Mouse (Mus musculus): ENCODE data around the gene Adgrf5.
A peak's percentile ranks its signal among the peaks of the same experiment; 100 is the strongest.
"Not testable (repeated sequence)": the region's sequence is repeated elsewhere in the genome, so short reads cannot be mapped to it uniquely, and the experiment has no call there.

Gene Adgrf5

DNA sequence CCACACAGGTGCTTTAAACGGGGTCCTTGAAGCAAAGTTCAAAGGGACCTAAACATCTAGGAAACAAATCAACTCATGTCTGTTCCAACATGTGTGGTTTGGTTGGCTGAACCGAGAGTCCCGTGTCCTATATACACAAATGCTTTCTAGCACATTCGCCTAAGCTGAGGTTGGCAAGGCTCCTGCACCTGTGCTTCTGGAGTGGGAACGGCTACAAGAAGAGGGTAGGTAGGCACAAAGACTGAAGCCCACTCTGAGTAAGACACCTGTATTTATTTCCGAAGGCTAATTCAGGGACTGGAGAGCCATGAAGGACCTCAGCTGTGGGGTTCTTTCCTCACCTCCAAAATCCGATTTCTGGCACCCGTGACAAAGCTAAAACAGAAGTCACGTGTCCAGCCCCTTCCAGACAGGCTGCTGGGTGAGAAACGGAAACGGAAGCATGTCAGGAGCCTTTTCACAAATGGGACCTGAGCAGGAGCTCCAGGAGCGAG, 99.5 kb downstream of the Adgrf5 start:
- DNase-seq (ENCODE audit: extremely low spot score, low spot score) = peak; percentile 21

DNA sequence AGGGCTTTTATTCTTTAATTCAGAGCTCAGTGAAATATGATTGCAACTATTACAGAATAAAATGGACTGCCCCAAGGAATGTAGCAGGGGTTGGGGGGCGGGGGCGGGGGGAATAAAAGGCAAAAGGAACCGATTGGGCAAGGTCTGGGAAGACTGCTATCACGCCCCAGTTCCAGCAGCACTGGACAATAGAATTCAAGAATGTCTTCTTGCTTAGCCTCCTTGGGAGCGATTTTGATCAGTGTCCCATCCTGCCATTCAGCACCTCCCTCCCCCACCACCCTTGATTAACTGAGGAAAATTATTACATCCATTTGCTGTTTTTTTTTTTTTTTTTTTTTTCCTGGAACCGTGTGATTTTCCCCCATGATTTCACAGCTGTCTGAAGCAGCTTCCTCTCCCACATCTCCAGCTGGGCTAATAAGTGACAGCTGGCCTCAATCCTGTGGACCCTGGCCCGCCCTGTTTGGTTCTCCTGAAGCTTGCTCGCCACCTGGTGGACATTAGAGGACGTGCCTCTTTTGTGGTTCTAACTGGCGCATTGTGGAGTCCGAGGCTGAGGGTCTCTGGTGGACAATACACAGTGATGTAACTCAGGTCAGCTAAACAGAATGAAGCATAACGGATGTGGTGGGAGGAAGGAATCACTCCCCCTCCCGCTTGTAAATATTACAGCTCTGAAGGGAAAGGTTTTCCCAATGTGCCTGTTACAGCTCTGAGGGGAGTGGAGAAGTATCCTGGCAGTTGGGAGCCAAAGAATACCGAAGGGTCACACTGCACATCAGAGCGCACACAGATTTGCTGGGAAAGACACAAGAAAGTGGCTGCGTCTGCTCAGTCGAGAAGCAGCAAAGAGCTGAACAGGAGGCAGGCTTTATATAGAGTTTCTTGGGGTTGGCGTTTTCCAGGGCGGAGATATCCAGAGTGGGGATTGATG, 100.3 kb downstream of the Adgrf5 start:
- DNase-seq (ENCODE audit: extremely low spot score, low spot score) = peak; percentile 86

DNA sequence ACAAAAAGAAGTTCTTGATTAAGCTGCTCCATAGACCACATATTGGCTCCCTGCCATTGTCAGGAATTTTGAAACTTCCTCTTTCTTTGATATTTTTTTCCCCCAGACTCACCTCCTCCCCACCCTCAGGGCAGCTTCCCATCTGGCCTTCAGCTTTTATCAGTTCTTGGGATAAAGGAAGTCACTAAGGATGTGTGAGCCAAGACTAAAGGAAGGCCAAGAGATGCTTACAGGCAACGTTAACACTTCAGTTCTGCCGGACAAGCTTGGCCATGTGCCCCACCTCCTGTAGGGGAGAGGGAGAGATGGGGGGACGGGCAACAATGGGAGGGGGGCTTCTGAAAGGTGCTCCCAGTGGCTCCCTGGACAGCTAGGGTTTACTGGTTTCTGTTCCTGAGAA, 109.8 kb downstream of the Adgrf5 start:
- DNase-seq (ENCODE audit: extremely low spot score, low spot score) = no peak

DNA sequence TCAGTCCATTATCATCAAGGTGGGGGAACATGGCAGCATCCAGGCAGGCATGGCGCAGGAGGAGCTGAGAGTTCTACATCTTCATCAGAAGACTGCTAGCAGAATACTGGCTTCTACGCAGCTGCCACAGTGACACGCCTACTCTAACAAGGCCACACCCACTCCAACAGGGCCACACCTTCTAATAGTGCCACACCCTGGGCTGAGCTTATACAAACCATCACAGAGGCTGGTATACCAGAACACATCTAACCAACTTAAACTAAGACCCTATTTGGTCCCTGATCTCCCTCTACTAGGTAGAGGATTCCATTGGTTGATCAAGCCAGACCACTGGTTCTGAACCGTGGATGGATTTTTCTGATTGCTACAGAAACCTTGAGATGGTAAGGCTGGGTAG, 112.3 kb downstream of the Adgrf5 start:
- DNase-seq (ENCODE audit: extremely low spot score, low spot score) = no peak

DNA sequence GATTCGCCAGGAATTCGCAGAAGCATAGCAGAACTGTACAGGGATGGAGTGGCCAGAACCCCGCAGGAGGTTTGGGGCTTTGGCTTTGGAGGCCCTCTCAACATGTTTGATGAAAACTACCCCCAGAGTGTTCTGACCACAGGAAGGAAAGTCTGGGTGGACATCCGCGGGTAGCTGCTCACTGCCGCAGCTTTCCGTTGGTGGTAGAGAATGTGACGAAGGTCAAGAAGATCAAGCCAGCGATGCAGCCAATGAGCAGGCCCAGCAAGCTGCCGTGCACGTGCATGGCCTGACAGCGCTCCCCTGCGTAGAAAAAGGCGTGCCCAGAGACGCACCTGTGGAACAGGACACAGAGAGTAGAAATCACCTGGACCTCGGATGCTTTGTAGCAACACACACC, 114.5 kb downstream of the Adgrf5 start:
- no peak for DNase-seq (ENCODE audit: extremely low spot score, low spot score)

DNA sequence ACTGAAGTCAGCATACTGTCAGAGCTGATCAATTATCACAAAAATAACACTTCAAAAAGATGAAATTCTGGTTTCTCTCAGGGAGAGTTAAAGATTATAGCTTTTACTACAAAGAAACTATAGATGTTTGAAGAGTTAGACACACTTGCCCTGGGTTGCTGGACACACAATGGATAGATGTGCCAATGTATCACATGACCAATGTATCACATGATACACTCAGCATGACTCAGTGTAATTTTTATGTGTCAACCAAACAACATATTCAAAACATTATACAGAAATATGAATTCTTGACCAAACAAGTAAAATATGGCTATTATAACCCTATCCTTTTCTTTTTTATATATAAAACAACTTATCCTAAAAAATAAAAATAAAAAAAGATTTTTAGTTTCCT, 117.4 kb downstream of the Adgrf5 start:
- DNase-seq (ENCODE audit: extremely low spot score, low spot score) = no peak

DNA sequence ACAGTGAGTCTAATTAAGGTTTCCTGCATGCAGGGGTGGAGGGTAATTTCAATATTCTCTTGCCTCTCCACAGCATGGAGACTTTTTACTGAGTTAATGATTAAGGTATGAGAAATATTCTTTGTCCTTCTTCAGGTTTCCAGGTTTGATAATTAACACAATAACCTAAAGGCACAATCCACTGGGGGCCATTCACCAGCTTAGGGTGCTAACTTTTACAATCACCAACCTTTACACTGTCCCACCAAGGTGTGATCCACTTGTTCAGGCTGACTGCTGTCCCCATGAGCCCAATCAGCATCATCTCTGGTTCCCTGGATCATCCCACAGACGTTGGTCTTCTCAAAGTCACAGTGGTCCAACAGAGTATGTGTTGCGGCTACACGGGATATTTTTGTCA, 125.7 kb downstream of the Adgrf5 start:
- no peak for DNase-seq (ENCODE audit: extremely low spot score, low spot score)

DNA sequence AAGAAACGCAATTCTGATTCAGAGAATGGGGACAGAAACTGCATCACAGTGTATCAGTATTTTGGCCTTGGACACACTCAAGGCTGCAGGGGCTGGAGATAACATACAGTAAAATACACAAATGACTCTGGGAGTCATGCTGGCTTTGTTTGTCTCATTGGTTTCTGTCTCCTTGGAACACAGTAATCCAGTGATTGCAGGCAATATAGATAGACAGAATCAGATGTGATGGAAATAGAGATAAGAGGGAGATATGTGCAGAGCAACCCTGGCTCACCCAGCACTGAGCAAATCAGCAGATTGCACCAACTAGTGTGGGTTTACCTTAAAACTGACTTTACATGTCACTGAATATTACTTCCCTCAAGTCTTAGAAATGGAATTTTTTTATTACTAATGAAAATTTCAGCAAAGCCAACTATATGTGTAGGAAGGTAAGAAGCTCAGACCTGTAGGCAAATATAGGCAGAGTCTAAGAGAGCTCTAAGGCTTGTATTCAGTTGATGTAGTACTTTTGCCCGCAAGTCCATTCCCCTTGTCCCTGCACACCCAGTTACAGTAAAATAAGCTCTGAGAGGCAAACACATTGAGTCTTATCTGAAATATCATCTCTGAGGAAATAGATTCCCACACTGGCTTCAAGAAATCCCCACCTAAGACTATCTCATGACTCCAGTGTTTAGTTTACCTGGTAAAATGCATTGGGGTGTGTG, 128.3 kb downstream of the Adgrf5 start:
- DNase-seq (ENCODE audit: extremely low spot score, low spot score) = no peak

DNA sequence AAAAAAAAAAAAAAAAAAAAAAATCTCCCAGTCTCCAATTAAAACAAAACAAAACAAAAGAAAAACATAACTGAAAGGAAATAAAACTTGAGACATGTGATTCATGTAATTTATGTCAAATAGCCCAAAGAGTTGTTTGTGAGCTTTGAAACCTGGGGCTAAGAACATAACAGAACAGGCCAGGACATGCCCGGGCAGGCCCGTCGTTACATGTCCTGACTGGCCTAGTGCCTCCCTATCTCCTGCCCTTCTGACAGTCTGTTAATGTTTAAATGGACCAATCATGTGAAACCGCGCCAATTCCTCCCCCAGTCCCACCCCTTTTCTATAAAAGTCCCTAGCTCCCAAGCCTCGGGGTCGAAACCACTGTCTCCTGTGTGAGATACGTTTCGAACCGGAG, 130.1 kb downstream of the Adgrf5 start:
- DNase-seq (ENCODE audit: extremely low spot score, low spot score) = not testable (repeated sequence)

DNA sequence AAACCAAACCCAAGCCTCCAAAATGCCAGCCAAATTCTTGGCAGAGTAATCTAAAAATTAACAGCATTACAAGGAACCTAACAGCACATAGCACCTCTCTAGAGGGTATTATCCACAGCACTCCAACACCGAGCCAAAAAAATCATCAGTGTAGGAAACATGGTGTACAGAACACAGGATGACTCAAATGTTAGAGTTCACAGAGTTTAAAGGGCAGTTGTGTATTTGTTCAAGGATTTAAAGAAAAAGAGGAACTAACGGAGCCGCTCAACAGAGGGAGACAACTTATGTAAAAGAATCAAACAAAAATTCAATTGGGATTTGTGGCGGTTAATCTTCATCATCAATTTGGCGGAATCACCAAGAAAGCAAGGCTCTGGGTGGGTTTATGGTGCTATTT, 135.3 kb downstream of the Adgrf5 start:
- no peak for DNase-seq (ENCODE audit: extremely low spot score, low spot score)

DNA sequence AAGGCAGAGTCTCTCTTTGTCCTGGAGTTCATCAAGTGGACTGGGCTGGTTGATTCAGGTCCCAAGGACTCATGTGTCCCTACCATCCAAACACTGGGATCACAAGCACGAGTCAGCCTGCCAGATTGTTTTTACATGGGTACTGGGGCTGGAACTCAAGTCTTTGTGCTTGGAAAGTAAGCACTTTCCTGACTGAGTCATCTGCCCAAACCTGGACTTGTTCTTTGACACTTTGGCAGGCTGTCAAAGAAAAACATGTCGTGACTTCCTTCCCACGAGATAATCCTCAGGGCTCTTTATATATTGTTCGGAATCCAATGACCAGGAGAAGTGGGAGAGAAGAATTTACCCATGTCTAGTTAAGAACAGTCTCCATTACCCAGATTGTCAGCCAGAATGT, 137.3 kb downstream of the Adgrf5 start:
- DNase-seq (ENCODE audit: extremely low spot score, low spot score) = no peak

DNA sequence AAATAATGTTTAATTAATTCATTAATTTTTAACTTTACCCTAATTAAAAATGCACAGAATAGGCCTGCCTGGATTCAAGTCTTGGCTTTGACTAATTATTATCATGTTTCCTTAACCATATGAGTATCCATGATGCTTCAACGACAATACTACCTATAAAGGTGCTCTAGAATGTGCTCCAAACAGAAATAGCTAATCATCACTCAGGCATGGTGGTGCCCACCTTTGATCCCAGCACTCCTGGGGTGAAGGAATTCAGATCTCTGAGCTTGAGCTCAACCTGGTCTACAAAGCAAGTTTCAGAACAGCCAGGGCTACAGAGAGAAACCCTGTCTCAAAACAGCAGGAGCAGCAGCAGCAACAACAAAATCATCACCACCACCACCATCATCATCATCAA, 140.3 kb downstream of the Adgrf5 start:
- DNase-seq (ENCODE audit: extremely low spot score, low spot score) = no peak

DNA sequence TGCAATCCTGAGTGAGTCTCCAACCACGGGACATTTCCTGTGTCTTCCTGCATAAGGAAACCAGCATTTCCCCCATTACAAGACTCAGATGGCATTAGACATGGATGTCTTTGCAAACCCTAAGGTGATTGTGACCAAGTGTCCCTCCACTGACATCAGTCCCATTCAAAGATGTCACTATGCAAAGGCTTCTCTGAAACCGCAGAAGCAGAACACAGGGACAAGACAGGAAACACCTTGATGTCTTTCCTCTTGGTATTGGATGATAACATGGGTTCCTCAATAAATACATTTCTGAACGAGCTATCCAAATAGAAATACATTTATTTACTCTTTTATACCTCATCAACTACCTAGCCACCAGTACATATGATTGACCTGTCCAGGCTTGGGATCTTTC, 141.0 kb downstream of the Adgrf5 start:
- DNase-seq (ENCODE audit: extremely low spot score, low spot score) = no peak

DNA sequence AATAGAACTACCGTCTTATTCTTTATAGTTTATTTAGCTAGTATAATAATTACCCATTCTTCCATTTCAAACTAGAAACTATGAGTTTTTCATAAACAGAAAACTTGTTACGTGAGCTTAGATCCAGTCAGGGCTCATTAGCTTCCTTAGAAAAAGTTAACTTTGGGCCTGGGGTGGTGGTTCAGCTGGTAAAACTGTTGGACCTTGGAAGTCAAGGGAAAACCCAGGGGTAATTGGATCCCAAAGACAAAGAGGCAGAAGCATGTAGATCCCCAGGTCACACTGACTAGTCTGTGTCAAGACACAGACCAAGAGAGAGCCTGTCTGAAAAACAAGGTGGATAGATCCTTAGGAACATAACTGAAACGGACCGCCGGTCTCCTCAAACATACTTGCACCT, 141.4 kb downstream of the Adgrf5 start:
- no peak for DNase-seq (ENCODE audit: extremely low spot score, low spot score)

DNA sequence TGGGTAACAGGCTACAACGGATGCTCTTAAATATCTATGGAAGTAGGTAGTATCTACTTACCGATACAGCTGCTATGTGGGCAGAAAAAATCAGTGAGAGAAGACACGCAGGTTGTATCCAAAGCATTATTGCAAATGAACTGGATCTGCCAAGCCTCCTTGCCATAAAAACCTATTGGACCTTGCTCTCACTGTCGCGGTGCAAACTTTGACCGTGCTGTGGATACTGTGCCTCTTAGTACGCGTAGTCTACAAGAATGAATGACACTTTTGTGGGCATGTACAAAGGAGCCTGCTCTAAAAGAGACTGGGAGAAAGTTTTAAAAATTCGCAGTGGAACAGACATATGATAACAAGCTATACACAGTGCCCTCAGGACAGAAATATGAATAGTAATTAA, 142.3 kb downstream of the Adgrf5 start, which contains the start of gene Mep1a:
TSS of gene Mep1a (minus strand) at position 221 of the 400 bp plus-strand sequence.
- no peak for DNase-seq (ENCODE audit: extremely low spot score, low spot score)

DNA sequence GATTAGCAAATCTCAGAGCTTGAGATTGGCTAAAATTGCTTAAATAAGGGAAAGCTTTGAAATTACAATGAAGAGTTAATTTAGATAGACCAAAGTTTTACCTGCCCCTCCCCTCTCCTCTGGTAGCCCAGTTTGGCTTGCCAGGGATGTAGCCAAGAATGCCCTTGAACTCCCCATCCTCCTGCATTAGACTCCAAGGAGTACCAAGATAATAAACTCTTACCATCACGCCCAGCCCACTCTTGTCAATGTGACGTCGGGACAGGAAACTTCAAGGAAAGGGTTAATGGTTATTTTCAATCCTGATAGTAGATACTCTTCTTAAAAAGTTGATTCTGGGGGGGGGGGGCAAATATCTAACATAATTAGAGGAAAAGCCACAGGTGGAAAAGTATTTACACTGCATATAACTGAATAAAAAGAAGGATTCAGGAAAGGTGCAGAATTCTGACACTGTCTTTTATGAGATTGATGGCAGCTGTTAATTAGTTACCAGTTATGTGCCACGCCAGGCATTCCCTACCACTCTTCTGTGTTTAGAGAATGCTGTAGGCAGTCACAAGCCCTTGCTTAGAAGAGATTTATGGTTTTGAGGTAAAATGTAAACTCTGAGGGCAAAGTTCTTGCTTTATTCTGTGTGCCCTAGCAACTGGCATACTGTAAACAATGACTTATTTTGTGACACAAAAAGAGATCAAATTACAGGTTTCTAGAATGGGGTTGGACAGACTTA, 143.8 kb downstream of the Adgrf5 start:
- no peak for DNase-seq (ENCODE audit: extremely low spot score, low spot score)

DNA sequence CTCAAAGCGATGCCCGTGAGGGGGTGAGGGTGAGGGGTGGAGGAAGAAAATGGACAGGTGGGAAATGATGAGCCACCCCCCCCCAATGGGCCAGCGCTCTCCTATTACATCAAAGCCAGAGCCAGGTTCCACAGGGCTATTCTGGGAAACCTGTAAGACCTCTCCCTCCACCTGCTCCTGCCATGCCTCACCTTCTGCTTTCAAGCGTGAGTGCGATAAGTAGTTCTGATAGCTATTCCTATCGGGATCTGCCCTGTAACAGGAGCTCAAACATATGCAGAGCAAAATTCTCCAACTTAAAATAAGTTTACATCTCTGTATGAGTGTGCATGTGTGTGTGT, 144.3 kb downstream of the Adgrf5 start:
- DNase-seq (ENCODE audit: extremely low spot score, low spot score) = no peak
